Mouse (Mus musculus) gastrocnemius, postnatal 36 days (tissue): ENCODE measurements around the gene Laptm5. TPM values are rescaled to one million over a fixed set of nuclear protein-coding genes. Genes with fewer than 3 reads are reported as not detected.

ENCODE experiments used
- DNase-seq, 2 experiments: peaks; one replicate each; pipeline ENCODE4 v3.0.0; 2022
- intact Hi-C: fragments of 180-260 bp; cut with DNase I; formaldehyde crosslinking; loops from one replicate; pipeline ENCODE4 v1.15.1; 2025
- total RNA-seq, 2 experiments: library from RNA; stranded (reverse); gene quantifications; 2 replicates each; pipeline ENCODE4 v1.2.3; 2021

Gene Laptm5
- total RNA-seq, 2 experiments from 2014 or later: 4.4 to 7.9 TPM

- intact Hi-C loops: no loop called here
- DNase-seq: no peak
Observed at GRCm38 (mm10) chr4:130973332-130974263, 60.7 kb downstream of the Laptm5 start.

GRCm38 (mm10) chr4:130978981-130979380 lies 66.1 kb downstream of the Laptm5 start:
- DNase-seq: peak; percentile 20 to 28

DNA sequence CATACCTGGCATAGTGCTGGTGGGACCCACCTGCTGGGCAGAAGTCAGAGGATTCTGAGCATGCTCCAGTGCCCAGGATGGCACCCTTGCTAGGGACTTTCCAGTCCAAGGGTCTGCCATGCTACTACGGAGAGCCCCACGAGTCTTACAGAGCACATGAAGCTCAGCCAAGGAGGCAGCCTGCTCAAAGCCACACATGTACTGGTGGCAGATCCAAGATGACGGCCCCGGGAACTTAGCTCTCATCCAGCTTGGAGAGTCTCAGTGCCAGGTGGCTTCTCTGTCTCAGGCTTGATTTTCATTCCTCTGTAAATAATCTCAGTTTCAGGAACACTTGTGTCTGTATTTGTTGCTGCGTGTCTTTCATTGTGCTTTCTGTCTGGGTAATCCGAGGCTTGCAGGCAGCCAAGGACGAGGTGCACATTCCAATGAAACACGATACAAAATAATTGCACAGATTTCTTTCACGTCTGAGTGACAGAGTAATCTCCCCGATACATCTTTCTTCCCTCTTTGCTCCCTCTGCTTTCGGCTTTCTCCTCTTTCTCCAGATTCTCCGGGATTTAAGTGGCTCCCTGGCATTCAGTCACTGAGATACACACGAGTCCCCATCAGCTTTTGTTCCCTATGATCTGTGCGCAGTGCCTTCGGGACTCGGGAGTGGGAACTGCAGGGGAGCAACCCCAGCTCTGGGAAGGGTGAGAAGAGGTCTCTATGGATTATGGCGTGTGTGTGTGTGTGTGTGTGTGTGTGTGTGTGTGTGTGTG lies 71.7 kb downstream of the Laptm5 start:
- DNase-seq: no peak
- intact Hi-C loops: no loop called here

More at GRCm38 (mm10) chr4:130978981-130979380, 66.1 kb downstream of the Laptm5 start:
- intact Hi-C loops: no loop called here

Other genes with a start within 250 kb of the Laptm5 start
- 10 to 100 TPM; 28.8 to 37.7 TPM for gene Pum1, start 249.8 kb upstream of the Laptm5 start, total RNA-seq
- 10 to 100 TPM in 1 of 2 experiments, 1 to 10 TPM in 1; 8.4 to 14.2 TPM for gene Sdc3, start 120.6 kb upstream of the Laptm5 start, total RNA-seq
- not detected for gene Matn1, start 31.3 kb downstream of the Laptm5 start, total RNA-seq